Mouse (Mus musculus) intestine, embryonic 16.5 days (tissue): ENCODE measurements around the gene Gimap3. TPM values are rescaled to one million over a fixed set of nuclear protein-coding genes. Genes with fewer than 3 reads are reported as not detected.

Experiments used
- ATAC-seq: fragments of 200-750 bp; cut with Nextera tagmentation; 2 replicates; pipeline ENCODE4 v1.8.0; 2017; ENCODE audit warnings: moderate TSS enrichment, moderate library complexity
- H3K27ac ChIP-seq: fragments of 300-500 bp; sonication (generic); 2 replicates; pipeline ENCODE4 v1.5.1; 2014; ENCODE audit warnings: mild to moderate bottlenecking, low read length
- H3K27me3 ChIP-seq: fragments of 300-500 bp; sonication (generic); replicated peaks from 2 replicates; pipeline ENCODE4 v1.6.1; 2014; ENCODE audit warnings: low read length, control low read depth, mixed read lengths; ENCODE audit not compliant: control insufficient read depth, insufficient read depth
- H3K36me3 ChIP-seq: fragments of 300-500 bp; sonication (generic); 2 replicates; pipeline ENCODE4 v1.6.1; 2014; ENCODE audit warnings: low read length, control low read depth; ENCODE audit not compliant: control insufficient read depth, insufficient read depth
- H3K4me1 ChIP-seq: fragments of 300-500 bp; sonication (generic); 2 replicates; pipeline ENCODE4 v1.6.1; 2014; ENCODE audit warnings: low read length, control low read depth, mixed read lengths; ENCODE audit not compliant: control insufficient read depth, insufficient read depth
- H3K4me2 ChIP-seq: fragments of 300-500 bp; sonication (generic); 2 replicates; pipeline ENCODE4 v1.6.1; 2014; ENCODE audit warnings: low read depth, low read length, control low read depth
- H3K4me3 ChIP-seq: fragments of 300-500 bp; sonication (generic); 2 replicates; pipeline ENCODE4 v1.5.1; 2014; ENCODE audit warnings: mild to moderate bottlenecking, low read length
- H3K9ac ChIP-seq: fragments of 300-500 bp; sonication (generic); 2 replicates; pipeline ENCODE4 v1.6.1; 2014; ENCODE audit warnings: low read depth, low read length
- H3K9me3 ChIP-seq: fragments of 300-500 bp; sonication (generic); 2 replicates; pipeline ENCODE4 v1.6.1; 2016; ENCODE audit warnings: low read length, control low read depth; ENCODE audit not compliant: control insufficient read depth
- WGBS: fragments of 180-500 bp; shearing (Covaris S2); extraction: QIAGEN DNeasy Blood & Tissue Kit; methylation state at CpG from one replicate; pipeline ENCODE4 v1.1.7; 2014; 5-methylcytosine and 5-hydroxymethylcytosine counted together
- polyA plus RNA-seq: library from polyadenylated mRNA; unstranded; fragments of >200 nt; fragmentation: Nextera tagmentation; extraction: Ambion mirVana; gene quantifications from 2 replicates; pipeline ENCODE4 v1.2.1, GENCODE M21; 2015

Gimap3 gene
- polyA plus RNA-seq, 1 experiment from 2014 or later: 0.43 TPM

- H3K27ac ChIP-seq: no peak overlapping the region
- no peak overlapping the region for H3K9ac ChIP-seq
- no peak overlapping the region for H3K4me2 ChIP-seq
- H3K4me1 ChIP-seq: peaks cover 5% of the 10 kb centered on the region
- no peak overlapping the region for H3K4me3 ChIP-seq
- H3K27me3 ChIP-seq: no peaks in the 10 kb centered on the region
- 90% methylated on average over 5 of the region's 5 CpGs for WGBS
- no peaks in the 10 kb centered on the region for H3K36me3 ChIP-seq
- H3K9me3 ChIP-seq: no peaks in the 10 kb centered on the region
- ATAC-seq: no peak
Observed at GRCm38 (mm10) chr6:48737688-48738087, 33.0 kb downstream of the Gimap3 start.

DNA sequence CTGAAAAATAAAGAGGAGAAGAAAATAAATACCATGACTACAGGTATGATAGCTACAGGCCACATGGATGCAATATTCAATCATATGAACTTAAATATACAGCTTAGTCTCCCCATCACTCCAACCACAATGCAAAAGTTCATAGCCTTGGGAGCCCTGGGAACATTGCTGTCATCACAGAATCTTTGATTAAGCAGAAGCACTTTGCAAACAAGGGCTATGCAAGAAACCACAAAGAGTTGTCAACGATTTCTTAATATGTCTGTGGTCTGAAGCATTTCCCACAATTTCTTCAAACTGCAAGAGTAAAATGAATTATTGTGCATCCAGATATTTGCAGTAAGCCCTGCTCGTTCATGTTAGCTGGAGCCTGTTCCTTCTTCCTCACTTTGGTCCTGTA, 33.6 kb downstream of the Gimap3 start:
- Histone ChIP-seq H3K9me3 (no peaks in the 10 kb centered on the region), H3K4me3 (no peak overlapping the region), H3K36me3 (no peaks in the 10 kb centered on the region), H3K9ac (no peak overlapping the region), H3K27ac (no peak overlapping the region), H3K4me2 (no peak overlapping the region), H3K4me1 (peaks cover 2% of the 10 kb centered on the region), H3K27me3 (no peaks in the 10 kb centered on the region)
- WGBS: 76% methylated on average over 2 of the region's 2 CpGs
- ATAC-seq: no peak

GRCm38 (mm10) chr6:48733660-48734059, 37.0 kb downstream of the Gimap3 start:
- Histone ChIP-seq H3K27ac (no peak overlapping the region), H3K4me3 (no peak overlapping the region), H3K9ac (no peak overlapping the region), H3K9me3 (no peaks in the 10 kb centered on the region), H3K4me1 (no peaks in the 10 kb centered on the region), H3K27me3 (no peaks in the 10 kb centered on the region), H3K4me2 (no peak overlapping the region), H3K36me3 (no peaks in the 10 kb centered on the region)
- 78% methylated on average over 1 of the region's 1 CpGs for WGBS
- no peak for ATAC-seq

GRCm38 (mm10) chr6:48732864-48733304, 37.8 kb downstream of the Gimap3 start:
- H3K27ac ChIP-seq: no peak overlapping the region
- H3K36me3 ChIP-seq: no peaks in the 10 kb centered on the region
- H3K9me3 ChIP-seq: no peaks in the 10 kb centered on the region
- WGBS: 31% methylated on average over 8 of the region's 8 CpGs
- H3K27me3 ChIP-seq: no peaks in the 10 kb centered on the region
- no peak for ATAC-seq
- H3K4me3 ChIP-seq: no peak overlapping the region
- no peaks in the 10 kb centered on the region for H3K4me1 ChIP-seq
- H3K4me2 ChIP-seq: no peak overlapping the region
- H3K9ac ChIP-seq: no peak overlapping the region

GRCm38 (mm10) chr6:48727761-48728160, 42.9 kb downstream of the Gimap3 start:
- 91% methylated on average over 5 of the region's 5 CpGs for WGBS

DNA sequence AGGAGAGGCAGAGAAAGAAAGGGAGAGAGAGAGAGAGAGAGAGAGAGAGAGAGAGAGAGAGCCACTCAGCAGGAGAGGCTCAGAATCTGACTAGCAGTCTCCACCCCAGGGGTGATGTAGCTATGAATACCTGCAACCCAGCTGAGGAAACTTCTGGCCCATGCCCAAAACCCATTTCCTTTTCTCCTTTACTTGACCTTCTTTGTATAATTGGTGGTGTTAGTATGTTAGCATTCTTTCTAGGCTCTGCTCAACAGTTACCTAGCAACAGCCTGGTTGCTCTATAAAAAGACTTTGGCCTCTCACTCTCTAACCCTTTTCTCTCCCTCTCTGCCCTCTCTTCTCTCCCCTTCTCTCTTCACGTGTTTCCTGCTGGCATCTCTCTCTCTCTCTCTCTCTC, 45.2 kb downstream of the Gimap3 start:
- H3K36me3 ChIP-seq: no peaks in the 10 kb centered on the region
- no peak overlapping the region for H3K9ac ChIP-seq
- peak; percentile 78 for ATAC-seq
- H3K4me3 ChIP-seq: no peak overlapping the region
- no peaks in the 10 kb centered on the region for H3K9me3 ChIP-seq
- H3K4me1 ChIP-seq: peaks cover 8% of the 10 kb centered on the region
- no peak overlapping the region for H3K4me2 ChIP-seq
- 0% methylated on average over 1 of the region's 1 CpGs for WGBS
- no peaks in the 10 kb centered on the region for H3K27me3 ChIP-seq
- H3K27ac ChIP-seq: no peak overlapping the region

More at GRCm38 (mm10) chr6:48727761-48728160, 42.9 kb downstream of the Gimap3 start:
- Histone ChIP-seq H3K9me3 (no peaks in the 10 kb centered on the region), H3K27ac (no peak overlapping the region), H3K27me3 (no peaks in the 10 kb centered on the region), H3K4me3 (no peak overlapping the region), H3K4me1 (peaks cover 8% of the 10 kb centered on the region), H3K9ac (no peak overlapping the region), H3K4me2 (no peak overlapping the region), H3K36me3 (no peaks in the 10 kb centered on the region)
- ATAC-seq: no peak

GRCm38 (mm10) chr6:48723468-48723867, 47.2 kb downstream of the Gimap3 start:
- no peaks in the 10 kb centered on the region for H3K27me3 ChIP-seq
- no peaks in the 10 kb centered on the region for H3K36me3 ChIP-seq
- H3K9me3 ChIP-seq: no peaks in the 10 kb centered on the region
- H3K4me1 ChIP-seq: peaks cover 8% of the 10 kb centered on the region
- no peak overlapping the region for H3K4me2 ChIP-seq
- no peak for ATAC-seq
- 73% methylated on average over 8 of the region's 8 CpGs for WGBS
- no peak overlapping the region for H3K4me3 ChIP-seq
- H3K9ac ChIP-seq: no peak overlapping the region
- H3K27ac ChIP-seq: no peak overlapping the region

DNA sequence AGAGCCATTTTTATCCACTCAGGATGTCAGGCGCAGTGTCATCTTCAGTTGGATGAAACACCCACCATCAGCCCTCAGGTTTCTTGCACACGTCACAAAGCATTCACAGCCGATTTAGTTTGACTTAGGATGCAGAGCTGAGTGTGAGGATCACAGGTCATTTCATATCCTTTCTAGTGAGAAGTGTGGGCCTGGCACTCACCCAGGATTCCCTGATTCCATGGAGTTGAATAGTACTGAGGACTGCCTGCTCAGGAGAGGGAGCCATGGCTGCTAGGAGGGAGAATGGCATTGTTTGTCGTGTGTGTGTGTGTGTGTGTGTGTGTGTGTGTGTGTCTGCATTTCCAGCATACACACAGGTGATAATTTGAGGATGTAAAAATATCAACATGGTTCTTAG, 50.3 kb downstream of the Gimap3 start:
- H3K27me3 ChIP-seq: no peaks in the 10 kb centered on the region
- peaks cover 2% of the 10 kb centered on the region for H3K4me1 ChIP-seq
- 84% methylated on average over 4 of the region's 4 CpGs for WGBS
- ATAC-seq: no peak
- no peak overlapping the region for H3K4me3 ChIP-seq
- H3K9me3 ChIP-seq: no peaks in the 10 kb centered on the region
- H3K4me2 ChIP-seq: no peak overlapping the region
- no peaks in the 10 kb centered on the region for H3K36me3 ChIP-seq
- H3K9ac ChIP-seq: no peak overlapping the region
- H3K27ac ChIP-seq: no peak overlapping the region

GRCm38 (mm10) chr6:48718455-48718854, 52.2 kb downstream of the Gimap3 start, which contains the start of the genes Gm28053 and Gimap7:
TSS of gene Gm28053 (plus strand) at chr6:48718607.
TSS of gene Gimap7 (plus strand) at chr6:48718621.
- Histone ChIP-seq H3K4me3 (no peak within 1 kb of the TSS), H3K4me2 (no peak within 1 kb of the TSS), H3K27me3 (no peaks in the 10 kb centered on the region), H3K27ac (no peak within 1 kb of the TSS), H3K4me1 (no peaks in the 10 kb centered on the region), H3K36me3 (no peaks in the 10 kb centered on the region), H3K9ac (no peak within 1 kb of the TSS), H3K9me3 (no peaks in the 10 kb centered on the region)
- 53% methylated on average over 2 of the region's 2 CpGs for WGBS
- ATAC-seq: no peak
